Mouse (Mus musculus): ENCODE data around the gene Lrrc4b.
A peak's percentile ranks its signal among the peaks of the same experiment; 100 is the strongest.

Lrrc4b gene

DNA sequence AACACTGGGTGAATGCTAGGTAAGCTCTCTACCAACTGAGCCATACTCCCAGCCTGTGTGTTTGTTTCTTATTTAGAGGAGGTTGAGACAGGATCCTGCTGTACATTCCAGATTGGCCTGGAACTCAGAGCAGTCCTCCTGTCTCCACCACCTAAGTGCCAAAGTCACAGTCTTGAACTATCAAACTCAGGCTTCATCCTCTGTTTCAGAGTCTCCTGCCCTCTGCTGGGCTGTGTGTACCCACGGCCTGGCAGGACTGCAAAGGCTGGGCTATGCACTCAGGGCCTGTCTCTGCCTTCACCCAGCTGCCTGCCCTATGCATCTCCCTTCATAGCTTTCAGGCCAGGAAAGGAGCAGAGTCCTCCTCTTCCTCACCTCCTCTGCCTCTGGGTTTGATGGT, 7.4 kb downstream of the Lrrc4b start:
- DNase-seq (ENCODE audit: low read depth, low spot score), result no peak

DNA sequence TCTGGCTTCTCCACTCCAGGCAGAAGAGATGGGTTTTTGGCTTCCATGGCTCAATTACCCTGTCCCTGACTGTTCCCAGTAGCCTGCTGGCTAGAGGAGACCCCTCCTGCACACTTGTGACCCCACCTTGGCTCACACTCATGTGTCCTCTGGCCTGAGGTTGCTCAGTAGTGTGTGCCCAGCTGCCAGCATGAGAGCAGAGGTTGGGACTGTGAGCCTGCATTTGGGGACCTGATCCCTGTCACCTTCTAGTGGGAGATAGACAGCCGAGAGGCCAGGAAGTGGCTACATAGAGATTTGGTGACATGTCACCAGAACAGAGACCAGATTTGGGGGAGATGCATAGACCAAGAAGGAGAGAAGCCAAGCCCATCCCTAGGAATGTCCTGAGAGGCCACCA, 8.4 kb downstream of the Lrrc4b start:
- DNase-seq (ENCODE audit: low read depth, low spot score), result no peak

DNA sequence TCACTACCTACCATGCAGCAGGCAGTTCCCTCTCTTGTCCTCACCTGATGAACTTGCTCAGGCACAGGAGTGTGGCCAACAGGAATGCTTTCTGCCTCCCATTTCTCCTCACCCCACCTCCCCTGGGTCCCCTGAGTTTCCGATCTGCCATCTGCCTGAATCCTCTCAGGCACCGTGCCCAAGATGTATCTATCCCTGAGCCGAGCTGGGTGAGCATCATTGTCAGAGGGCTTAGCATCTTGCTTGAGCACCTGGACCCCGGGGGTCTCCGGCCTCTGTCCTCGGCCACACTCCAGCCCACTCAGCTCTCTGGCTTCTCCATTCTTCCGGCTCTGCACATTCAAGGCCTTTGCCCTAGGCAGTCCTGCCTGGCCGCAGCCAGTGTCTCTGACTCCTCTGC, 9.1 kb downstream of the Lrrc4b start:
- DNase-seq (ENCODE audit: low read depth, low spot score), result no peak

DNA sequence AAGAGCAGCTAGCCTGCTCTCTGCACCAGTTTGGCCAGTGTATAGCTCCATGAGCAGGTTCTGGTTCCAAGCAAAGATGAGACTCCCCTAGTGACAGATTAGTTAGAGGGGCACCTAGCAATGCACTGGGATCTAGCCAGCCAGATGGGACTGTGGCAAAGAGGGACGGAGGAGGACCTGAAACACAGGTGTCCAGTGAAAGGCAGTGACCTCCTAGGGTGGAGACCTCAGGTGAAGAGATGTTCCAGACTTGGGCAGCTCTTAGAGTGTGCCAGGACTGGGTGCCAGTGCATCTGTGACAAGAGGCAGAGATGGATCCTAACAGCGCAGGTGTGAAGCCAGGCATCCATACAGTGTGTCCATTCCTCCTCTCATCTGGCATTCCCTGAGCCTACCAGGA, 10.9 kb downstream of the Lrrc4b start:
- no peak for DNase-seq (ENCODE audit: low read depth, low spot score)

DNA sequence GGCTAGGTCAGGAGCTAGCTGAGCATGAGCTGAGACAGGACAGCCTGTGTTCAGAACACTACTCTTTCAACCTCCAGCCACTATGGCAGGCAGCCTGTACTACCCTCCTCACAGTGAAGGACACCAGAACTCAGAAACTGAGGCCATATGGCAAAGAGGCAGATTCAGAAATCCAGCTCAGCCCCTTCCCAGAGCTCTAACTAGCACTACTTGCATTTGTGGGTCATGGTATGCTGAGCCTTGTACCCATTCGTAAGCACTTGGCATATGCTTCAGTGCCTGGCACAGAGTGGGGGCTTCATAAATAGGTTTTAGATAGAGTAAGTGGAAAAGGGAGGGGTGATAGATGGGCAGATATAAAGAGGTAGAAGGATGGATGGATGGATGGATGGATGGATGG, 11.7 kb downstream of the Lrrc4b start:
- DNase-seq (ENCODE audit: low read depth, low spot score), result no peak

DNA sequence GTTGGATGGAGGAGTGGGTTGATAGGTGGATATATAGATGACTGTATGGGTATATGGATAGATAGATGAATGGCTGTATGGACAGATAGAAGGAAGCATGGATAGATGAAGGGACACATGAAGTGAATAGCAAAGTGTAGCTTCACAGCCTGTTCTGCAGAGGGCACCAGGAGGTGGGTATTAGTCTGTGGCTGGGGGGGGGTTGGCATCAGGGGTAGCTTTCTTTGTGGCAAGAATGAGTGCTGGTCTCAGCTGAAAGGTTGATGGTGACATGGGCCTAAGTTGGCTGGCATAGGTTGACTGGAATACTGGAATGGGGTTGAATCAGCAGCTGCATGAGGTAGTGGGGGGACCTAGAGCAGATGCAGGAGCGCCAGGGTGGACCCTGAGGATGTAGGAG, 12.4 kb downstream of the Lrrc4b start:
- no peak for DNase-seq (ENCODE audit: low read depth, low spot score)

DNA sequence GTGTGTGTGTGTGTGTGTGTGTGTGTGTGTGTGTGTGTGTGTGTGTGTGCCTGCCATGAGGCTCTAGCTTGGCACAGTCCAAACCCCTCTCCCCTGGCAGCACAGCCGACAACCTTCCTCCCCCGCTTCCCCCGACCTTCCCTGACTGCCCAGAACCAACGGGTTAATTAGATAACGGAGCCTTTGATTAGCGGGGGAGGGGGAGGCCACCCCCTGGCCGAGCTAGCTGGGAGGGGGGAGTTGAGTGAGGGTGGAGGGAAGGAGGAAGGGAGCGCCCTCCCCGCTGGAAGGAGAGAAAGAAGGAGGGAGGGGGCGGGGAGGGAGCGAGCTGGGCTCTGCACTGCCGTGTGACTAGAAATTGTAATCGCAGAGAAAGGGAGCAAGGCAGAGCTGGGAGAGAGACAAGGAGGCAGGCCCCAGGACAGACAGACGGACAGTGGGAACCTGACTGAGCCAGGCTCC, 12.9 kb downstream of the Lrrc4b start:
- DNase-seq (ENCODE audit: low read depth, low spot score), result no peak

DNA sequence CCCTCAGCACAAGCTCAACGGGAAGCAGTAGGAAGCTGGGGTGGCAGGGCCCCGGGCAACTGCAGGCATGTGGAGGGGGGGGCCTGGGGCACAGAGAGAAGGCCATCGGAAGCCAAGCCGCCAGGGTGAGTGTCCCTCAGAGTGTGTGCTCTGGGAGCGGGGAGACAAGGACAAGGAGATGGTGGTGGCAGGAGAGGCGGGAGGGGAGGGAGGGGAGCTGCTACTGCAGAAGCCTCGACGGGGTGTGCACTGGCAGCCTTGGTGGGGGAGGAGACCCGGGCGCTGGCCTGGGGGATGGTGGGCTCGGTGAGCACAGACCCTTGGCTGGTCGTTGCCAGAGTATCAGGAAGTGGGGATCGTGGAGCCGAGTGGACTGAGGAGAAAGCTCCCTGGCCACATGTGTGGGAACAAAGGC, 13.6 kb downstream of the Lrrc4b start:
- no peak for DNase-seq (ENCODE audit: low read depth, low spot score)

DNA sequence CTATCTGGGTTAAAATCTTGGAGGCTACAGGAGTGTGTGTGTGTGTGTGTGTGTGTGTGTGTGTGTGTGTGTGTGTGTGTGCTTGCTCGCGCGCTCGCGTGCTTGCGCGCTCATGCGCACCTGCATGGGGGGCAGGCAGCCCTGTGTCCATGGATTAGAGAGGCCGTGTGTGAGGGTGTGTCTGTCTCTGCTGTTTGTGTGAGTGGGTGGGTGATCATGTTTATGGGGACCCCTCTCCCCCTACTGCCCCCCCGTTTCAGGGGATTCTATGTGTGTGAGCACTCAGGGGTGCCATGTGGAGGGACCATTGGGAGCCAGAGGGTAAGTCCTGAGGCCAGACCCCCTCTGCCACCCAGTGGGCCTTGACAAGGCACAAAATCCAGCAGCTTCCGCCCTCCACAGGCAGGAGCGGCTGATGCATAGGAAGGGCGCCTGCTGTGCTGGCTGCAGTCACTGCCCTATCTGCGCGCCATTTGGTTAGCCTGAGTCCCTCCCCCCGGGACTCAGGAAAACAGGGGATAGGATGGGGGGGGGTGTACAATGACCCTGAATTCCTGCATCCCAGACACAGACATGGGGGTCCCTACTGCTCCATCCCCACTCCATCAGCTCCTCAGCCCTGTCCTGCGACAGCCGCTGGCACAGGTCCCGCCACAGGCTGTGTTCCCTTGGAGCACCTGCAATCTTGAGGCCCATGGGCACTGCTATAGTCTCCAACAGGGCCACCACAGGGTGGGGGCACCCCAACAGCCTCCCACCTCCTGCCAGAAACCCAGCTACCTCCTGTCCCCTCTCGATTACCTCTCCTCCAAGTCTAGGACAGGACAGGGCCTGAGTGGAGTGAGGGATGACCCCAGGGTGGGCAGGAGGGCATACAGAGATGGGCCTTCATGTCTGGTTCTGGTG, 14.7 kb downstream of the Lrrc4b start:
- DNase-seq (ENCODE audit: low read depth, low spot score), result no peak

DNA sequence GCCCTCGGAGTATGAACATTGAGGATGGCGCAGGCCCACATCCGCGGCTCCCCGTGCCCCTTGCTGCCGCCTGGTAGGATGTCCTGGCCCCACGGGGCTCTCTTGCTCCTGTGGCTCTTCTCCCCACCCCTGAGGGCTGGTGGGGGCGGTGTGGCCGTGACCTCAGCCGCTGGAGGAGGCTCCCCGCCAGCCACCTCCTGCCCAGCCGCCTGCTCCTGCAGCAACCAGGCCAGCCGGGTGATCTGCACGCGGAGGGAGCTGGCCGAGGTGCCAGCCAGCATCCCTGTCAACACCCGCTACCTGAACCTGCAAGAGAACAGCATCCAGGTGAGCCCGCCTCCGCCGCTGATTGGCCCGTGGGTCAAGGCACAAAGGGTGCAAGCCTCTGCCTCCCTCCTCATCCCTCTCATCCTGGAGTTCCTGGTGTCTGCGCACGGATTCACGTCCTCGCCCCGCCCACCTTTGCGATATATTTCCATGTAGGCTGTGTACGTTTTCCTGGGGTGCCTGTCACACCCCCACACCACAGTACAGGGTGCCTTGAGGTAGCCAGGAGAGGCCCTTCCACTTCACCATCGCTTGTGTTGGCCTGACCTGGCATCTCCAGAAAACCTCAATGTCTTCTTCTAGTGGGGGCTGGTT, 16.2 kb downstream of the Lrrc4b start:
- DNase-seq (ENCODE audit: low read depth, low spot score), result no peak

DNA sequence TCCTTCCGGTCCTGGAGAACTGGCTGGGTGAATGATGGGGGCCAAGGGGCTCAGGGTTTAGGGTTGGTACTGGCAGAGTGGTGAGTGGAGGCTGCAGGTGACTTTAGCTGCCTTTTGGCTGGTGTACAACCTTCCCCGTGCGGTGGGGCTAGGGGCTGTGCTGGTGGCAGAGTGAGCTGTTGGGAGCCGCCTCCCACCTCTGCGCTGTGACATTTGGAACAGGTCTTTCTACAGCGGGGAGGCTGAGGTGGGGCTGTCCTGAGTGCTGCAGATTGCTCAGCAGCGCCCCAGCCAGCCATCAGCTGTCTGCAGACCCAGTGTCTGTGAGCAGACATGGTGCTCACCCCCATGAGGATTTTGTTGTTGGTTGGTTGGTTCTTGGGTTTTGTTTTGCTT, 16.7 kb downstream of the Lrrc4b start:
- DNase-seq (ENCODE audit: low read depth, low spot score), result no peak

DNA sequence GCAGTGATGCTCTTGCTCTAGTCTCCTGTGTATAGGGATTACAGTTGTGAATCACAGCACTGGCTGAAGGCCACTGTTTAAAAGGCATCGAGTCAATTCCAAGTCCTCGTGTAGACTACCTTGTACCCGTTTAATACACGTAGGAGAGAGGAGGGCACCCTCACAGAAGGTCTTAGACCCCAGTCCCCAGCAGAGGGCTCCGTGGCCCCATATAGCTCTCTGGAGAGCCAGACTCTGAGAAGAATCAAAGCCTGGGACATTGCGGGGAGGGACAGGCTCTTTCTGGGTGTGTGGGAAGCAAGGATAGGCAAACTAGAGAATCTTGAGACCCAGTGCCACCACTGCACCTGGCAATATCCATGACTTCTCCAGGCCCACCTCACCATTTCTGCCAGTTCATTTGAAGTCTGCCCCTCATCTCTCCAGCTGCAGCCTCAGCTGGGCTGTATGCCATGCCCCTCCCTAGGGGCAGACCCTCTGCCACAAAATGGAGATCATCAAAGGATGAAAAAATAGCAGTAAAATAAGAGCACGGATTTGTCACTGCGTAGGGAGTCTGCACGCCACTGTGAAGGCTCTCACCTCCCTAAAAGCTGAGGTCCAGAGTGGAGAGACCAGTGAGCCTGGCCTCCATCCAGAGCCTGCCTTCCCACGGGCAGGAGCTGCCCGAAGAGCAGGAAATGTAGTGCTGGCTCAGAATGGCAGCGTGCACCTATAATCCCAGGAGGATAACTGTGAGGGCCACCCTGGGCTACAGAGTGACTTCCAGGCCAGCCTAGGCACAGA, 17.4 kb downstream of the Lrrc4b start:
- DNase-seq (ENCODE audit: low read depth, low spot score), result no peak

DNA sequence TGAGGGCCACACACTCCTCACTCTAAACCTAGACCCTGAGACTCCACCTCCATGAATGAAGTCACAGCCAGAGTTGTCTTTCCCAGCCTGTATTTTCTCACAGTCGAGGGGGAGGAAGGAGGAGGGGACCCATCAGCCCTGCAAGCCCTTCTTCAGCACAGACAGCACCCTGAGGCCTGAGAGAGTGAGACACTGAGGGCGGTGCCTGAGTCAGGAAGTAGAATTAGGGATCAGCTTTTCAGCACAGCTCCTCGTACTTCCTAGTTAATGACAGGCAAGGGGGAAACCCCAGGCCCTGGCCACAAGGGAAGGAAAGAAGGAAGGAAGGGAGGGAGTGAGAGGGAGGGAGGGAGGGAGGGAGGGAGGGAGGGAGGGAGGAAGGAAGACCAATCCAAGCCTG, 24.4 kb downstream of the Lrrc4b start:
- DNase-seq (ENCODE audit: low read depth, low spot score), result no peak

DNA sequence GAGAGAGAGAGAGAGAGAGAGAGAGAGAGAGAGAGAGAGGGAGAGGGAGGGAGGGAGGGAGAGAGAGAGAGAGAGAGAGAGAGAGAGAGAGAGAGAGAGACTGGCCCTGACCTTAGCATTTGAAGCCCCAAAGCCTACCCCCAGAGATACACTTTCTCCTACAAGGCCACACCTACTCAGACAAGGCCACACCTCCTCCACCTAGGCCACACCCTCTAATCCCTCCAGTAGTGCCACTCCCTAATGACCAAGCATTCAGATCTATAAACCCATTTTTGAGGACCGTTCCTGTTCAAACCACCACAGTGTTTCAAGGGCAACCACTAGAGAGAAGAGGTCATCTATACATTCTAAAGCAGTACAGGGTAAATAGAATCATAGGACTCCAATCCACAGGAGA, 27.5 kb downstream of the Lrrc4b start:
- DNase-seq (ENCODE audit: low read depth, low spot score), result peak; percentile 75

DNA sequence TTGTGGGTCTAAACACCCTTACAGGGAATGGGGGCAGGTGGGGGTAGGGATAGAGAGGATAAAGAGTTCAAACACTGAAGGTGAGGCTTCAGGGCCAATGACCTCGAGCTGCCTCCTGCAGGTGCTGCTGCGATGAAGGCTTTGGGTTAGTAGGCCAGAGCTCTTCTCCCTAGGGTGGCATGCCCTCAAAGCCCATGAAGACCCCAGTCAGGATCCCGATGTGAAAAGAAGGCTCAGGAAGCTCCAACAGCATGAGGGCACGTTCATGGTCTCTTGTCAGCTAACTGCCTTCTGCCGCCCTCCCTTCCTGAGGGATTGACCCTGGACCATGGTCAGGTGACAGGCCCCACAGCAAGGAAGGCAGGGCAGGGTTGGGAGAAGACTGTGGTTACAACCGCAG, 31.2 kb downstream of the Lrrc4b start:
- DNase-seq (ENCODE audit: low read depth, low spot score), result no peak

DNA sequence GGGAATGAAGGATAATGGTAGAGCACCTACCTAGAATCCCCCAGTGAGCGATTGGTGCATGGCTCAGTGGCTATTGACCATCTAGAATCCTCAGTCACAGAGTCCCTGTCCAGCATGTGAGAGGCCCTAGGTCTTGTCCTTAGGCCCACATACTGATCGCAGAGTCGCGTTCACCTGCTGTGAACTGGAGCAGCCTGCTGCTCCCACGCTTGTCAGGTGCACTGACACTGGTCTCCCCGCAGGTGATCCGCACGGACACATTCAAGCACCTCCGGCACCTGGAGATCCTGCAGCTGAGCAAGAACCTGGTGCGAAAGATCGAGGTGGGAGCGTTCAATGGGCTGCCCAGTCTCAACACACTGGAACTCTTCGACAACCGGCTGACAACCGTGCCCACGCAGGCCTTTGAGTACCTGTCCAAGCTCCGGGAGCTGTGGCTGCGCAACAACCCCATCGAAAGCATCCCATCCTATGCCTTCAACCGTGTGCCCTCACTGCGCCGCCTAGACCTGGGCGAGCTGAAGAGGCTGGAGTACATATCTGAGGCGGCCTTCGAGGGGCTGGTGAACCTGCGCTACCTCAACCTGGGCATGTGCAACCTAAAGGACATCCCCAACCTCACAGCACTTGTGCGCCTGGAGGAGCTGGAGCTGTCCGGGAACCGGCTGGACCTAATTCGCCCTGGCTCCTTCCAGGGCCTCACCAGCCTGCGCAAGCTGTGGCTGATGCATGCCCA, 32.1 kb downstream of the Lrrc4b start:
- peak; percentile 14 for DNase-seq (ENCODE audit: low read depth, low spot score)

DNA sequence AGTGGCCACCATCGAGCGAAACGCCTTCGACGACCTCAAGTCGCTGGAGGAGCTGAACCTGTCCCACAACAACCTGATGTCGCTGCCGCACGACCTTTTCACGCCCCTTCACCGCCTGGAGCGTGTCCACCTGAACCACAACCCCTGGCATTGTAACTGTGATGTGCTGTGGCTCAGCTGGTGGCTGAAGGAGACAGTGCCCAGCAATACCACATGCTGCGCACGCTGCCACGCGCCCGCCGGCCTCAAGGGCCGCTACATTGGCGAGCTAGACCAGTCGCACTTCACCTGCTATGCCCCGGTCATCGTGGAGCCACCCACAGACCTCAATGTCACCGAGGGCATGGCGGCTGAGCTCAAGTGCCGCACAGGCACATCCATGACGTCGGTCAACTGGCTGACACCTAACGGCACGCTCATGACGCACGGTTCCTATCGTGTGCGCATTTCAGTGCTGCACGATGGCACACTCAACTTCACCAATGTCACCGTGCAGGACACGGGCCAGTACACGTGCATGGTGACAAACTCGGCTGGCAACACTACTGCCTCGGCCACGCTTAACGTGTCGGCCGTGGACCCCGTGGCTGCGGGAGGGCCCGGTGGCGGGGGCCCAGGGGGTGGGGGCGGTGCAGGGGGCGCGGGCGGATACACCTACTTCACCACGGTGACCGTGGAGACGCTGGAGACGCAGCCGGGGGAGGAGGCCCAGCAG, 32.8 kb downstream of the Lrrc4b start:
- no peak for DNase-seq (ENCODE audit: low read depth, low spot score)

DNA sequence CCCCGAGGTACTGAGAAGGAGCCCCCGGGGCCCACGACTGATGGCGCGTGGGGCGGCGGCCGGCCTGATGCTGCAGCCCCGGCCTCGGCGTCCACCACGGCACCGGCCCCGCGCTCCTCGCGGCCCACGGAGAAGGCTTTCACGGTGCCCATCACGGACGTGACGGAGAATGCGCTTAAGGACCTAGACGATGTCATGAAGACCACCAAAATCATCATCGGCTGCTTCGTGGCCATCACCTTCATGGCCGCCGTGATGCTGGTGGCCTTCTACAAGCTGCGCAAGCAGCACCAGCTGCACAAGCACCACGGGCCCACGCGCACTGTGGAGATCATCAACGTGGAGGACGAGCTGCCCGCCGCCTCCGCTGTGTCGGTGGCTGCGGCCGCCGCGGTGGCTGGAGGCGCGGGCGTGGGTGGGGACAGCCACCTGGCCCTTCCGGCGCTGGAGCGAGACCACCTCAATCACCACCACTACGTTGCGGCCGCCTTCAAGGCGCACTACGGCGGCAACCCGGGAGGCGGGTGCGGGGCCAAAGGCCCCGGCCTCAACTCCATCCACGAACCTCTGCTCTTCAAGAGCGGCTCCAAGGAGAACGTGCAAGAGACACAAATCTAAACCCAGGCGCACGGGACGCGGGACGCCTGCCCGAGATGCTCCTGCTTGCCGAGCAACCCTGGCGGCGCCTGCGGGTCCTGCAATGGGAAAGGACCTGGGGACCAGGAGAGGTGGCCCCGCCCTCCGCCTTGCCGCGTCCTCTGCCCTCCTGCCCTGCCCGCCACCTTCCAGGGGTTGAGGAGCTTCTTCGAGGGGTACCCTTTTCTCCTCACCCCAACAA, 33.6 kb downstream of the Lrrc4b start:
- DNase-seq (ENCODE audit: low read depth, low spot score), result peak; percentile 87

DNA sequence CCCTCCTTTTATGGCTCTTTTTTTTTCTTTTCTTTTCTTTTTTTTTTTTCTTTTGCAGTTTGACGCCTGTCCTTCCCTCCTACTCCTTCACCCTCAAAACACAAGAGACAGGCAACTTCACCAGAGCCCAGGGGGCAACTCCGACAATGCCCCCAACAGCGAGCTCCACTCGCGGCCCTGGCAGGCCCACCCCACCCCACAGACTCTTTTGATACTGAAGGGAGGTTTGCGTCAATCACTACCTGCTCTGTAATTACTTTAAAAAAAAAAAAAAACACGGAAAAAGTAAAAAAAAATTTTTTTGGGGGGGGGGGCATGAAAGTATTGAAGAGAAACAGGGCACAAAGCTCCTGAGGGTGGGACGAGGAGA, 34.2 kb downstream of the Lrrc4b start:
- DNase-seq (ENCODE audit: low read depth, low spot score), result no peak

DNA sequence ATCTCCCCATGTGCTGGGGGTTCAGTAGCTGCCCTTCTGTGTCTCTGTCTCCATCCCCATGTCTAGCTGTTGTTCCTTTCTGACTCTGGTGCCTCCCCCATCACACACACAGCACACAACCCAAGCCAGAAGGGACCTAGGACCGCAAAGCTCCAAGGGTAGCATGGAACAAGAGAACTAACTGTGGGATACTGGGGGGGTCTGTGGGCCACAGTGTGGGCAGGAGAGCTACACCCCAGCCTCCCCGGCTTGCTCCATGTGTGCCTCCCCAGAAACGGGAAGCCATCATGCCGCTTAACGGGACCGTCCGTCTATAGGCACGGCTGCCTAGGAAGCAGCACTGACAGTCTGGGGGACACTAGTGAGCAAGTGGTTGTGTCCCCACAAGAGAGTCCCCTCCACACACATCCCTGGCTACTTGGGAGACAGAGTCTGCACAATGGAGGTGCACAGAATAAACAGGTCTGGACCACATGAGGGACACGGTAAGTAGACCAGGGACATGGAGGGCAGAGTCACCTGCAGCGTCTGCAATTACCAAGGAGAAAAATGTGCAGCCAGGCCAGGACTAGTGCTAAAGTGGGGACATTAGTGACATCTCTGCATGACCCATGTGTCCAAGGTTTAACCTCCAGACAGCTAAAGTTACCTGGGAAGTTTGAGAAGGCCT, 34.9 kb downstream of the Lrrc4b start:
- no peak for DNase-seq (ENCODE audit: low read depth, low spot score)
